Mouse (Mus musculus) urinary bladder, postnatal 14 days (tissue): Measurements from ENCODE around the gene Fam126a.
A peak's percentile ranks its signal among the peaks of the same experiment; 100 is the strongest.

ENCODE experiments used
- DNase-seq: peaks from one replicate; pipeline ENCODE4 v3.0.0; 2021; ENCODE audit warnings: low spot score

Fam126a gene

DNA sequence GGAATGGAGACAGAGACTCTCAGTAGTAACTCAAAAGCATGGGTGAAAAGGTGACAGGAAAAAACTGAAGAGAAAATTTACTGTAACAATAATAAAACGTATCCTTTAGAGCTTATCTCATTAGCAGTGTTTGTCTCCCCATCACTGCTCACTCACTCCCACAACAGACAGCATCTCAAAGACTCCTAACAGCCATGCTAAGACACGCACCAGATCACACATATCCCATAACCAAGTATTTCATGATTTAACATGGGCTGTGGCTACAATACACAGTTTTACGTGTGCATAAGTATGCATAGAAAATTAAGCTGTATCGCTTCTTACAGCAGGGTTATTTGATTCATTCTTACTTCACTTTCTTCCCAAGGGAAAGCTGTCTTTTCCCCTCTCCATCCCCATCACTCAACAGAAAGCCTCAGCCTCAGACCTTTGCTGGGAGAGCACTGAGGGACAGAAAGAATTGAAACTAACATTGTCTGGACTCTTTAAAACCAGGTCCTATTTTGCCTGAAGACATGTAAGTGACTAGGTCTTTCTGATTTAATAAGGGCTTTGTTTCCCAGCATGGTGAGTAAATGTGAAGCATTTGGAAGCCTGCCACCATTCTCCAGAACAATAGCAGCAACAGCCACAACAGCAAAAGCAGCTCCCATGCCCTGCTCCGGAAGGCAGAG is 37.5 kb downstream of the Fam126a start:
- DNase-seq: peak; percentile 6

DNA sequence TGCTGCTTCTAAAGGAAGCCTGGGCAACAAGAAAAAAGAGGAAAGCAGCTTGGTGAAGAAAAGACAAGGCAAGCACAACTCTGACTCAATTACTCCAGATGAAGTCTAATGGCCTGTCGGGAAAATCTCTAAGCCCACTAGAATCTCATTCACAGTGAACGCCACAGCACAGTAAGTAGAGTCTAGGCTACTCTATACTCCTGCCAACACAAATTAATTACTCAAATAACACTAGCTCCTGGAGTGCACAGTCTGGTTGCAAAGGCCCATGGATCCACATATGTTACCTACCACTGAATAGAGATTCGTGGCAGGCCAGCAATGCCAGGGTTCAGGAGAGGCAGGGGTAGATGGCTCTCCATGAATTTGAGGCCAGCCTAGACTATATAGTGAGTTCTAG is 40.5 kb downstream of the Fam126a start:
- DNase-seq: no peak

DNA sequence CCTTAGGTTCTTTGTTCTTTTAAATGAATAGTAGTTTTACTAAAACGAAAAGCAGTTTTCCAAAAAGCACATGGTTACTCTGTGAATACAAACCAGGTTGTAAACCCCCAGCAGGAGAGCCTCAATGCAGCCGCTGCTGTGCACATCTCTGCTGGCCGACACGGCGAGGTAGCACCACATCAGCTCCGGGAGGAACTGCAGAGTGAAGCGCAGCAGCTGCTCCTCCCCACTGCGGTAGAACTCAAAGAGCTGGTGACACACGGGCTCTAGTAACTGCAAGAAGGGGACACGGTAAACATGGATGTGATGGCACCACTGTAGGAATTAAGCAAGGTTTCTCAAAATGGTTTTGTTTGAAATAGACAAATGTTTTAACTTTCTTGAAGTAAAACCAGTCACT is 42.7 kb downstream of the Fam126a start:
- no peak for DNase-seq

DNA sequence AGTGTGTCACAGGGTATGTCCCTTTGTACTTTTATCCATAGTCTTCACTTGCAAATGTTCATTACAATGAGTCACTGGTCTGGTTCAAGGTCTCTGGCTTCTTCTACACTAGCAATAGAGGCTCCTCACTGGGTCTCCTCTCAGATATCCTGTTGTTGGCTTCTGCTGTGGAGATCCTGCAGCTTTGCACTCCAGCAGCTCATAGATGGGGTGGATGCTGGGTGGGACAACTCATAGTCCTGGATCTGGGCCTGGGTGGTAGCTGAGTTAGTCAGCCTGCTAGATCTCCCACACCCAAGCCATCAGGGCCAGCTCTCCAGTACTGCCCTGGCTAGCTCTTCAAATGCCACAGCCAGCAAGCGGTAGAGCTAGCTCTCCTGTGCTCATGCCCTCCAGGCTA is 48.4 kb downstream of the Fam126a start:
- DNase-seq: peak; percentile 33

DNA sequence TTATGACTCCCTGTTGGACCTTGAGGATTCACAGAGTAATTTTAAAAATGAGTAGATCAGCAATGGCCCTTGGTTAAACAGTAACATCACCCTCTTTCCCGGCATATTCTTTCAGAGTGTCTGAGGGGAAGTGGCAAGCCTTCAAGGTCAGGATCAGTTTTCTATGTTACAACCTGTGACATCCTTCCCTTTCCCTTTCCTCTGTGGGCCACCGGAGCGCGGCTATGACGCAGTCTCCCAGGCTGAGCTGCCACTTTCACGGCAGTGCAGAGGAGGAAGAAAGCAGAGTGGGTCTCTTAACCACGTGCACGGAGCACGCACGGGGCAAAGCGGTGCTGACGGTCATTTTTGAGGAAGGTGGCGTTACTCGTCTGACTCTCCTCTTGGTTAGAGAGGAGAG is 52.0 kb downstream of the Fam126a start:
- DNase-seq: no peak

DNA sequence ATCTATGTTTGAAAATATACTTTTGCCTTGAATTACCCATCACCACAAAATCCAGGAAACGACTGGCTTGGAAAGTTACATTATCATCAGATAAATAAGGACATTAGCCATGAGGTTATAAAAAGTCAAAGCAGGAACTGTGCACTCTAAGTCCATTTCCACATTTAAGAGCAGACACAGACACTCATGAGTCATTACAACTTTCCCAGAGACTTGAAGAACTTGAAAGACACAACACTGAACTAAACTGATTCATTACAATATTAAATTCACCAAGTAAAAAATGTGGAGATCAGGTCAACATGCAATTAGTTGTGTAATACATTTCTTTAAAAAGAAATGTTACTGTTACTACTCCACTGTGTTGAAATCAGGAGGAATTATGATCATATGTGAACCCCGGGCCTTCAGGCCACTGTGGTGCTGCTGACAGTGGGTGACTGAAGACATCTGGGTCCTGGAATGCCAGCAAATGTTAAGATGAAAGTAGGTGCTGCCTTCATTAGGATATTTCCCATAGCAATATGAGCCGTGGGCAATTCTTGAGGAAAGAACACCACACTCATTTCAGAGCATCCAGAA is 55.4 kb downstream of the Fam126a start:
- no peak for DNase-seq

DNA sequence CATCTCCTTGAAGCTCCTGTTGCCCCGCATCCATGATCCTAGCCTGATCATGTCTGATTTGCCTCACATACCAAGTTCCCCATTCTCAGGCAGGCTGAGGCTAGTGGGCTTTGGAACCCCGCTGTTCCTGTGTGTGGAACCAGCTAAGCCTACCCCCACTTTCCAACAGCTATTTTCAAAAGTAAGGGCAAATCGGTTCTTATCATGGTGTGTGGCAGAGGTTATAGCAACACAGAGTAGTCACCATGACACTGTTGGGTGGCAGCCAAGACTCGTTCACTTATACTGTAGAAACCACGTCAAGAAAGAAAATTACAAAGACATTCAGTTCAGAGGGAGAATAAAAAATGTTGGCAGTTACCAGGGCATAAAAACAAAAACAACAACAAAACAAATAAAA is 62.8 kb downstream of the Fam126a start:
- no peak for DNase-seq

DNA sequence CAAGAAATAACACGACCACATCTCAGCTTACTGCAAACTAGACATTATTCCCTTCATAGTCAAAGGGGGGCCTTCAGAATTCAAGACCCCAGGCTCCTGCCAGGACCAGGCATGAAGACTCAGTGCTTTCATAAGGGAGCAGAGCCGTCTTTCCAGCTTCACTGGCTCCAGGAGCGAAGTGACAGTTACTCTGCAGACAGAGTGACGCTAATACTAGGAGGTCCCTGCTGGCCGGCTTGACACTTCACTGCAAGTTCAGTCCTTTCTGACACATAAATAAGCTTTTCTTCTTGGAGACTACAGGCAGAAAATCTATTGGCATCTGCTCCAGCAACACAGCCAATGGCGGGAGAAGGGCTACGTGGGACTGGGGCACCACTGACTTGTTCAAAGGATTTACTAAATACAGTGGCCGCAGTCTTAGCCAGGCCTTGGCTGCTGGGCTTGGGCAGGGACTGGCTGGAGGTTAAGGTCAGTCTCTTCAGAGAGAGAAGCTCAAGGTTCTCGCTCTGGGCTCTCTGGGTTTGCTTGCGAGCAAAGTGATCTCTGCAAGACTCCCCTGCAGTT is 65.8 kb downstream of the Fam126a start:
- no peak for DNase-seq

DNA sequence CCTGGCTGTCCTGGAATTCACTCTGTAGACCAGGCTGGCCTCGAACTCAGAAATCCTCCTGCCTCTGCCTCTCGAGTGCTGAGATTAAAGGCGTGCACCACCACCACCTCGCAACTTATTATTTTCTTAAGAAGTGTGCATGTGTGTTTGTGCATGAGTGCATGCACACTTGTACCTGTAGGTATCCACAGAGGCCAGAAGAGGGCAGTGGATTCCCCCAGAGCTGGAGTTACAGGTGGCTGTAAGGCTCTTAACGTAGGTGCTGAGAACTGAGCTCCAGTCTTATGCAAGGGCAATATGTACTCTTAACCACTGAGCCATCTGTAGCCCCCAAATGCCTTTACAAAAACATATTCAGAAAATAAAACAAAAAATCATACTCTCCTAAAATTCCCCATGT is 77.4 kb downstream of the Fam126a start:
- DNase-seq: no peak

DNA sequence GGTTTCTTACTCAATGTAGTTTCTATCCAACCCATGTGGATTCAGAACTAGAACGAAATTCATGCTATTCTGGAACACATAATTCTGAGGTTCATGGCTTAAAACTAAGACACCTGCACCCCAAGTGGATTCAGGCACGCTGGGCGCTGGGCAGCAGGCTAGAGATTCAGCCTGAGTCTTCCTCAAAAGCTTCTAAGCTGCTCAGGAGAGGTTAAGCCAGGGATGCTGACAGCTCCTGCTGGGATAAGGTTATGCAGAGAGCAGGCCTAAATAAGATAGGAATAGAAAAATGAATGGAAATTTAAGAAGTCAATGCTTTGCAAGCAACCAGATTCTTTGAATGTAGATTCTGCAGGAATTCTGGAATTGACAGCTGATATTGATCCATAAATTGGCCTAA is 82.4 kb downstream of the Fam126a start:
- no peak for DNase-seq

DNA sequence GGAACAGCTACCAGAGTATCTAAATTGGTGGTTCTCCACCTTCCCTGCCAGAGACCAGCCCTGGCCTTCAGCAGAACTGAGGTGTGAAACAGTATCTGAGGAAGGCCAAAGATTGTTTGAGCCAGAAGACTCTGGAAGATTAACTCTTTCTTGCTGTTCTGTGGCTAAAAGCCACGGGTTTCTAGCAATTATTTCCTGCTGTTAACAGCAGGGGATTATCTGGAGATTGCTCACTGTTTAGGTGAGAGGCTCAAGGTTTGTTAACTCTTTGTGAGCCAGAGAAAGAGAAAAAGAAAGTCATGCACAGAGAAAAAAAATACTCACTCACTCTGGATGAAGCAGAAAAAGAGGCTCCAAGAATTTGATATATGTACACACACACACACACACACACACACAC is 85.4 kb downstream of the Fam126a start:
- DNase-seq: no peak

DNA sequence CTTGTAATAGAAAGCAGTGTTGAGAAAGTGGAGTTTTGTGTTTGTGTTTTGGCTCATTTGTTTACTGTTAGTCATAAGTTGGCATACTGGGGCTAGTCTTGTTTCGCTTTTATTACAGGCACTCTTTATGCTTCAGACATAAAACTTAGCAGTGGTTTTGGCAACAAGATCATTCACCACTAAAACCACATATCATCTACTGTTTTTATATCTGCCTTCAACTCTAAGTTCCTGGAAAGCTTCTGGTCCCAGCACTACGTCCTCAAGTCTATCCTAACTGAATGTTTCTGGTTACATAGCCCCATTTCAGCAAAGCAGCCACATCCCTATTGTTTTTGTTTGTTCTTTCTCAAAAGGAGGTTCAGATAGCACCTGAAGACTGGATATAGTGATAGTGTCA is 87.0 kb downstream of the Fam126a start:
- DNase-seq: no peak

DNA sequence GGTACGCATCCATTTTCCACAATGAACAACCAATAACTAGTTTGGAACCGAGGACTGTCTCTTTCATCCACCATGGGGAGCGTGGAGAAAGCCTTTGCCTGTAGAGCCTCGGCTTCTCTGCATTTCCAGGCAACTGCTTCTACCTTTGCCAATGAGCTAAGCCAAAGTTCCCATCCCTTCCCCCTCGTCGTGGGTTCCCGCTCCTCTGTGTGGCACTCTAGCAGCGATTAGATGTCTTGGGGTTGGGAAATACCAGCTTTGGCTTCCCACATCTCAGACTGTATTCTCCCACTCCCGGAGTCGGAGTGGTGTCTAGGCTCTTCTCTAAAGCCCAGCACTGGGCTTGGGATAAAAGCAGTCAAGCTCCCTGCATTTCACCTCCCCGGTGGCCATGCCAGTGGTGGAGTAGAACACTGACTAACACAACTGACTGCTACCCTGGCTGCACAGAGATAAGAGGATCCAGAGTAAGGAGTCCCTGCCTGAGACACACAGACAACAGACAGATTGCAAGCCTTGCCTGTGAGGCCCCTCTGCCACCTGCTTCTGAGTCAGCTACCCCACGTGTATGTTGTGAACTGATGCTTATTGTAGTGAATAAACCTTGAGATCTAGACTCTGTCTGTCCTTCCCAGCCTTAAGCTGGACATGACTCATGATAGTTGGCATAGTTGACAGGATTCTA is 106.9 kb downstream of the Fam126a start:
- DNase-seq: no peak

DNA sequence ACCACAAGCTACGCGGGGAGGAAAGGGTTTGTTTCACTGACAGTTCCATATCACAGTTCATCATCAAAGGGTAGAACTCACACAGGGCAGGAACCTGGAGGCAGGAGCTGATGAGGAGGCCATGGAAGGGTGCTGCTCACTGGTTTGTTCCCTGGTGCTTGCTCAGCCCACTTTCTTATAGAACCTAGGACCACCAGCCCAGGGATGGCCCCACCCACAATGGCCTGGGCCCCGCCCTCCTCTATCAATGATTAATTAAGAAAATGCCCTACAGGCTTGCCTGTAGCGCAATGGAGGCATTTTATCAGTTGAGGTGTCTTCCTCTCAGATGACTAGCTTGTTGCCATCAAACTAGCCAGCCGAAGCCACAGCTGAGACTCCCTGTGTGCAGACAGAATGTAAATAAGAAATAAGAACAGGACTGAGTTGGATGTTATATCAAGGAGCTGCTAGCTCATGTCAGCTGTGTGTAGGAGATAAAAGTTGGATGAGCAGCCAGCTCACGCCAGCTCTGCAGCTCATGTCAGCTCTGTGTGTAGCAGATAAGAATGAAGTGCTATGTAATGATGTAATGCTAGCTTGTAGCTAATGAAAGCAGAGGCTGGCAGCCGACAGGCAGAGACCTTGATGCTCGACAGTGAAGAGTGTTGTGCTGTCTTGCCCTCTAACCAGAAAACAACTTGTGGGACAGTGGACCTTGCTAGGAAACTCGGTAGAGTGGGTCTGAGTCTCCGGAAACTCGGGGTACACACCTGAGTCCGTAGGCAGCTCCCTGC is 107.8 kb downstream of the Fam126a start:
- no peak for DNase-seq

DNA sequence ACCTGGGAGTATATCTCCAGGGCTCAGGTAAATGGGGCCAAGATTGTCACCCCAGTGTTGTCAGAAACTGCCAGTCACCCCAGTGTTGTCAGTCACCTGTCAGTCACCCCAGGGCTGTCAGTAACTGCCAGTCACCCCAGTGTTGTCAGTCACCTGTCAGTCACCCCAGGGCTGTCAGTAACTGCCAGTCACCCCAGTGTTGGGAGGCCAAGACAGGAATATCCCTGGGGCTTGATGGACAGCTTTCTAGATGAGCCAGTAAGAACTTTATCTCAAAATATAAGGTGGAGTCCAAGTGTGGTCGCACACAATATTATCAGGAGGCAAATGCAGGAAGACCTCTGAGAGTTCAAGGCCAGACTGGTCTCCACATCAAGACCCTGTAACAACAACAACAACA is 109.2 kb downstream of the Fam126a start:
- no peak for DNase-seq

DNA sequence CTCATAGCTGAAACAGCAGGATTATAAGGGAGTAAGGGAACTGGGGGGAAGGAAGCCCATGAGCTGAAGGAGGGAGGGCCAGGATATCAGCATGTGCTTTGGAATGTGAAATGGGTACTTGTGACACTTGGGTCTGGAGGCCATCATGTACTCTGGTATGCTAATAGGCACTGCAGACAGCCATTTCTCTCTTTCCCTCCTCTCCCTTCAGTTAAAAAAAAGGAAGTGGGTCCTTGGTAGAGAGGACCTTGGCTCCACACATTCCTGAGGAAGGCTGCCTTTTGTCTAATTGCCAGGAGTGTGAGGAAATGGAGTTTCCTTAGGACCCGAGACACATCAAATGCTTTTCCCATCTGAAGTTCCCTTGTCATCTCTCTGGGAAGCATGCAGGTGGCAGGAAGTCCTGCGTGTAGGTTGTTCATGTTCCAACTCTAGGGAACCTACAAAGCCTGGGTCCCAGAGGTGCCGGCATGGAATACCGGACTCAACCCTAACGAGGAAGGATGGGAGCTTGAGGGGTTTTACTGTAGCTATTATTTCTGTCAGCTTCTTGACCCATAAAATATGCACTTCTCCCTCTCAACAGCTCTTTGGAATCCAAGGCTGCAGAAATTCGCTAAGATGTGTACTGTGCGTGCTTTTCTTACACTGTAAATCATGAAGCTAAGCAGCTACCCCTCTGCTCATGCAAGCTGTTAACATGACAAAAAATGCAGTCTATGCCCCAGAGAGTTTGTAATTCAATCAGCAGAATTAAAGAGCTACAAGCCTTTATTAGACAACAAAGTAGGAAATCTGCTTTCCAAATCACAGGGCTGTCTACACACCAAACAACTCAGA is 110.4 kb downstream of the Fam126a start:
- DNase-seq: no peak

DNA sequence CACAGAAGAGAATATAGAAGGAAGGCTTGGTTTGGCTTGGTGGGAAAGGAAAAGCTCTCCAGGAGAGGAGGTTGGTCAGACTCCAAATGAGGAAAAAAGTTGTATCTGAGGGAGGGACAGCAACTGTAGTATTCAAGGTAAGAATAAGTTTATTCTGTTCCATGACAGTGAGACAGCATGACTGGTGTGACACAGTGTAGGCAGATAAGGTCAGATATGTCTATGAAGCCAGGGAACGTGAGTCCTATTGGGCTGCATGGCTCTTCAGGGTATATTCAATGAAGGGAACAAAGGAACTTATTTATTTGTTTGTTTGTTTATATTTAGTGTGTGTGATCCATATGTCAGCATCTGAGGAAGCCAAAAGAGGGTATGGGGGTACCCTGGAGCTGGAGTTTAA is 113.2 kb downstream of the Fam126a start:
- no peak for DNase-seq

DNA sequence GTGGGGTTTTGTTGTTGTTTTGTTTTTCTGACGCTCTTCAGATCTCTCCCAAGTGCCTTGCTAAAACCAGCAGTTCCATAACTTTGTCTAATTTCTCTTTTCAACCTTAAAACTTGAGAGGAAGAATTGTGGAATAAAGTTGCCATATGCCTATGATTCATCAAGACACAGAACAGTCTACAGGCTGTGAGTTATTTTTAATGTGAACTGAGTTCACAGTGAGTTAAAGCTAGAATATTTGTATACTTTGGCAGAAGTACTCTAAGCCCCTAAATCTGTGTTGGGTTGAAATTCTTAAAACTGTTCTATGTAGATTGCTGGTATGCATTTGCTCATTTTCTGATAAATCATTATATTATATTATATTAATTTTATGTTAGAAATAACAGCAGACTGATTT is 118.9 kb downstream of the Fam126a start:
- DNase-seq: no peak

DNA sequence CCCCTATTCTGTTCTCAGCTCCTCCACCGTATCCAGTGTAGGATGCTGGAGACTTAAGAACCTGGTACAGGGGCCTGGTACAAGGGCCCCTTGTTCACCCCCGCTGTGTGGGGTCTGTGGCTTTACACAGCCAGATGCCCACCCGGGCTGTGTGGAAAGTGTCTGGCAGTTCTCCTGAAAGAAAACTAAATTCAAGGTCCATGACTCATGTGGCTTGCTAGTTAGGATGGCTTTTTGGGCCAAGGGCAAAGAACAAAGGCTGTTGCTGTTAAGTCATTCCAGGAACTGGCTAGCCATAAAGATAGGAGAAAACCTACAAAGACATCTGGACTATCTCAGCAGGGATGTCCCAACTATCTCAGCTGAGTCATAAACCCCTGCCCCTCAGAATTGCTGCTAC is 121.2 kb downstream of the Fam126a start:
- DNase-seq: no peak

DNA sequence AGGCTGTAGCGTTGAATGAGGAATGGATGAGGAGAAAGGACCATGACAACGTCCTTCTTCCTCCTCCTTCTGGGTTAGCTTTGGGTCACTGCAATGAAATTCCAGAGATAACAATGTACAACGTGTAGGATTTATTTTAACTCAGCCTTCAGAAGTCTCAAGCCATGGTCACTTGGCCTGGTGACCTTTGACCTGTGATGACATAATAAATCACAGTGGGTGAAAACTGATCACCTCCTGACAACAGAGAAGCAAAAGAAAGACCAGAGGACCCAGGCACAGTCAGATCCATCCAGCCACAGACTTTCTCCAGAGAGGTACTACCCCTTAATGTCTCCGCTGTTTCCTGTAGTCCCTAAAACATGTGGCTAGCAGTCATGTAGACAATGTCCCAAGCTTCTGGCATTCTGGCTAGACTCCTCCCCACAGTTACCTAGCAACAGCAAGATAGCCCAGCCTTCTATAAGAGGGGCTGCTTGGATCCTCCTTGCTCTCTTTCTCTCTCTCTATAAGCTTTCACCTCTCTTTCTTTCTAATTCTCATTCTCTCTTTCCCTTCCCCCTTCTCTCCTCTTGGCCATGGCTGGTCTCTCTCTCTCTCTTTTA is 121.9 kb downstream of the Fam126a start:
- no peak for DNase-seq

DNA sequence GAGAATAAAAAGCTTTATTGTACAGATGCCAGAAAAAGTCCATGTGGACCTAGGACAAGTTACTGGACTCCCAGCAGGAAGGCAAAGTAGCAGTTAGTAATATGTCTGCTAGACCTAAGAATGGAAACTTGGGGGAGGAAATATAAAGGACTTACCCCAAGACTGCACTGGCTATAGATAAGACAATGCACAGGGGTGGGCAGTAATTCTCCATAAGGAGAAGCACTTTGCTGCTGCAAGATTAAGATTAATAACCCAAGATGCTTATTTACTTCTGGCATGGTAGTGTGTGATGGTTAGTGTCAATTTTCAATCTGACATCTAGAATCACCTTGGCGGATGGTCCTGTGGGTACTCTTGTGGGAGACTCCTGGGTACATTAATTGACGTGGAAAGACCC is 128.3 kb downstream of the Fam126a start:
- DNase-seq: no peak
